Mouse (Mus musculus): ENCODE data around the gene Ddx39b. TPM values are rescaled to one million over a fixed set of nuclear protein-coding genes. Genes with fewer than 3 reads are reported as not detected.

Ddx39b gene
- polyA plus RNA-seq, 1 experiment, result 194 TPM

- H3K4me1 ChIP-seq (ENCODE audit: control insufficient read depth, insufficient read depth, insufficient read length, low read length), result peaks cover 21% of the 10 kb centered on the region
- TF ChIP-seq CTCF (IDR thresholded peaks at IDR 0.05; ENCODE audit: extremely low read depth, insufficient read length, insufficient replicate concordance, low read depth, low read length), result no peak
- no peak for TF ChIP-seq POLR2A (IDR thresholded peaks at IDR 0.05; ENCODE audit: low read depth, low read length)
- no peak within 1 kb of the TSS for H3K27ac ChIP-seq (ENCODE audit: insufficient read depth, low read depth, low read length)
- no peaks in the 10 kb centered on the region for H3K27me3 ChIP-seq (ENCODE audit: control insufficient read depth, insufficient read depth, low read length)
- H3K4me3 ChIP-seq (ENCODE audit: low read depth, low read length), result peak within 1 kb of the TSS; percentile 35; the same call in 1 of the 2 replicates
- no peaks in the 10 kb centered on the region for H3K36me3 ChIP-seq (ENCODE audit: control insufficient read depth, insufficient read depth, low read length)
- 62% methylated on average over 20 of the region's 20 CpGs for WGBS
Measured at GRCm38 (mm10) chr17:35204494-35205379, 36.8 kb upstream of the Ddx39b start, which contains the start of gene Lta. Lta (minus strand) TSS chr17:35205351.

GRCm38 (mm10) chr17:35205380-35205769 is 36.2 kb upstream of the Ddx39b start:
- Histone ChIP-seq H3K27me3 (ENCODE audit: control insufficient read depth, insufficient read depth, low read length) (no peaks in the 10 kb centered on the region), H3K4me1 (ENCODE audit: control insufficient read depth, insufficient read depth, insufficient read length, low read length) (peaks cover 21% of the 10 kb centered on the region), H3K27ac (ENCODE audit: insufficient read depth, low read depth, low read length) (no peak overlapping the region), H3K36me3 (ENCODE audit: control insufficient read depth, insufficient read depth, low read length) (no peaks in the 10 kb centered on the region), H3K4me3 (ENCODE audit: low read depth, low read length) (peak overlapping the region; percentile 35; the same call in 1 of the 2 replicates)
- TF ChIP-seq POLR2A (IDR thresholded peaks at IDR 0.05; ENCODE audit: low read depth, low read length), result no peak
- no peak for TF ChIP-seq CTCF (IDR thresholded peaks at IDR 0.05; ENCODE audit: extremely low read depth, insufficient read length, insufficient replicate concordance, low read depth, low read length)
- WGBS, result 76% methylated on average over 10 of the region's 10 CpGs

- H3K4me3 ChIP-seq (ENCODE audit: low read depth, low read length), result no peak overlapping the region
- H3K27ac ChIP-seq (ENCODE audit: insufficient read depth, low read depth, low read length), result peak overlapping the region; percentile 70
- WGBS, result 48% methylated on average over 12 of the region's 12 CpGs
- peaks cover 28% of the 10 kb centered on the region for H3K4me1 ChIP-seq (ENCODE audit: control insufficient read depth, insufficient read depth, insufficient read length, low read length)
- no peaks in the 10 kb centered on the region for H3K27me3 ChIP-seq (ENCODE audit: control insufficient read depth, insufficient read depth, low read length)
- no peak for TF ChIP-seq POLR2A (IDR thresholded peaks at IDR 0.05; ENCODE audit: low read depth, low read length)
- no peak for TF ChIP-seq CTCF (IDR thresholded peaks at IDR 0.05; ENCODE audit: extremely low read depth, insufficient read length, insufficient replicate concordance, low read depth, low read length)
- H3K36me3 ChIP-seq (ENCODE audit: control insufficient read depth, insufficient read depth, low read length), result no peaks in the 10 kb centered on the region
Measured at GRCm38 (mm10) chr17:35209785-35210535, 31.6 kb upstream of the Ddx39b start.

GRCm38 (mm10) chr17:35210593-35210992 is 31.0 kb upstream of the Ddx39b start:
- no peaks in the 10 kb centered on the region for H3K27me3 ChIP-seq (ENCODE audit: control insufficient read depth, insufficient read depth, low read length)
- no peaks in the 10 kb centered on the region for H3K36me3 ChIP-seq (ENCODE audit: control insufficient read depth, insufficient read depth, low read length)
- WGBS, result 23% methylated on average over 3 of the region's 3 CpGs
- no peak overlapping the region for H3K4me3 ChIP-seq (ENCODE audit: low read depth, low read length)
- H3K4me1 ChIP-seq (ENCODE audit: control insufficient read depth, insufficient read depth, insufficient read length, low read length), result peaks cover 24% of the 10 kb centered on the region
- peak overlapping the region; percentile 70 for H3K27ac ChIP-seq (ENCODE audit: insufficient read depth, low read depth, low read length)
- TF ChIP-seq CTCF (IDR thresholded peaks at IDR 0.05; ENCODE audit: extremely low read depth, insufficient read length, insufficient replicate concordance, low read depth, low read length) (no peak), POLR2A (IDR thresholded peaks at IDR 0.05; ENCODE audit: low read depth, low read length) (no peak)

- WGBS, result 39% methylated on average over 5 of the region's 5 CpGs
- H3K36me3 ChIP-seq (ENCODE audit: control insufficient read depth, insufficient read depth, low read length), result no peaks in the 10 kb centered on the region
Measured at GRCm38 (mm10) chr17:35213071-35213470, 28.5 kb upstream of the Ddx39b start.

GRCm38 (mm10) chr17:35218516-35219193 is 22.9 kb upstream of the Ddx39b start:
- Histone ChIP-seq H3K36me3 (ENCODE audit: control insufficient read depth, insufficient read depth, low read length) (peaks cover 12% of the 10 kb centered on the region), H3K27ac (ENCODE audit: insufficient read depth, low read depth, low read length) (no peak overlapping the region), H3K27me3 (ENCODE audit: control insufficient read depth, insufficient read depth, low read length) (no peaks in the 10 kb centered on the region), H3K4me1 (ENCODE audit: control insufficient read depth, insufficient read depth, insufficient read length, low read length) (peaks cover 18% of the 10 kb centered on the region), H3K4me3 (ENCODE audit: low read depth, low read length) (no peak overlapping the region)
- TF ChIP-seq CTCF (IDR thresholded peaks at IDR 0.05; ENCODE audit: extremely low read depth, insufficient read length, insufficient replicate concordance, low read depth, low read length) (no peak), POLR2A (IDR thresholded peaks at IDR 0.05; ENCODE audit: low read depth, low read length) (no peak)
- 80% methylated on average over 18 of the region's 18 CpGs for WGBS

More at GRCm38 (mm10) chr17:35213071-35213470, 28.5 kb upstream of the Ddx39b start:
- H3K4me1 ChIP-seq (ENCODE audit: control insufficient read depth, insufficient read depth, insufficient read length, low read length), result peaks cover 24% of the 10 kb centered on the region; the same call in 1 of the 2 replicates
- no peak overlapping the region for H3K27ac ChIP-seq (ENCODE audit: insufficient read depth, low read depth, low read length)
- no peak overlapping the region for H3K4me3 ChIP-seq (ENCODE audit: low read depth, low read length)
- H3K27me3 ChIP-seq (ENCODE audit: control insufficient read depth, insufficient read depth, low read length), result no peaks in the 10 kb centered on the region
- TF ChIP-seq POLR2A (IDR thresholded peaks at IDR 0.05; ENCODE audit: low read depth, low read length) (no peak), CTCF (IDR thresholded peaks at IDR 0.05; ENCODE audit: extremely low read depth, insufficient read length, insufficient replicate concordance, low read depth, low read length) (no peak)
